Mouse (Mus musculus) forebrain, embryonic 12.5 days (tissue): ENCODE data around the gene Cdca8. TPM values are rescaled to one million over a fixed set of nuclear protein-coding genes. Genes with fewer than 3 reads are reported as not detected.
"Not testable (repeated sequence)": the region's sequence is repeated elsewhere in the genome, so short reads cannot be mapped to it uniquely, and the experiment has no call there.

Experiments used
- ATAC-seq: fragments of 200-750 bp; cut with Nextera tagmentation; 2 replicates; pipeline ENCODE4 v1.8.0; 2017; ENCODE audit warnings: moderate TSS enrichment; ENCODE audit not compliant: low FRiP score
- H3K27ac ChIP-seq: fragments of 300-500 bp; sonication (generic); 2 replicates; pipeline ENCODE4 v1.5.1; 2016; ENCODE audit warnings: mild to moderate bottlenecking
- H3K27me3 ChIP-seq: fragments of 300-500 bp; sonication (generic); 2 replicates; pipeline ENCODE4 v1.6.1; 2016; ENCODE audit warnings: mild to moderate bottlenecking
- H3K36me3 ChIP-seq: fragments of 300-500 bp; sonication (generic); replicated peaks from 2 replicates; pipeline ENCODE4 v1.6.1; 2016; ENCODE audit warnings: mild to moderate bottlenecking
- H3K4me1 ChIP-seq: fragments of 300-500 bp; sonication (generic); 2 replicates; pipeline ENCODE4 v1.6.1; 2016
- H3K4me2 ChIP-seq: fragments of 300-500 bp; sonication (generic); 2 replicates; pipeline ENCODE4 v1.6.1; 2016; ENCODE audit warnings: mild to moderate bottlenecking, moderate library complexity
- H3K4me3 ChIP-seq: fragments of 300-500 bp; sonication (generic); replicated peaks from 2 replicates; pipeline ENCODE4 v1.5.1; 2016; ENCODE audit warnings: mild to moderate bottlenecking
- H3K9ac ChIP-seq: fragments of 300-500 bp; sonication (generic); 2 replicates; pipeline ENCODE4 v1.6.1; 2016; ENCODE audit warnings: mild to moderate bottlenecking
- H3K9me3 ChIP-seq: fragments of 300-500 bp; sonication (generic); 2 replicates; pipeline ENCODE4 v1.6.1; 2016
- WGBS: fragments of 180-500 bp; shearing (Covaris S2); methylation state at CpG from one replicate; pipeline ENCODE4 v1.1.7; 2016; 5-methylcytosine and 5-hydroxymethylcytosine counted together
- polyA plus RNA-seq: library from polyadenylated mRNA; unstranded; fragments of >200 nt; fragmentation: Nextera tagmentation; extraction: Ambion mirVana; gene quantifications from 2 replicates; pipeline ENCODE4 v1.2.1, GENCODE M21; 2016

The Cdca8 gene
- 243 and 257 TPM in 2 replicates for polyA plus RNA-seq

GRCm38 (mm10) chr4:124939211-124939610 lies at the start of gene Cdca8:
Gene Cdca8, minus strand, starts transcription at chr4:124939311.
- H3K4me3 ChIP-seq, H3K27me3 ChIP-seq, H3K27ac ChIP-seq, H3K9ac ChIP-seq, H3K9me3 ChIP-seq, ATAC-seq: not testable (repeated sequence)
- H3K4me1 ChIP-seq, result peaks cover 27% of the 10 kb centered on the region
- peak within 1 kb of the TSS; percentile 92; the same call in 1 of the 2 replicates for H3K4me2 ChIP-seq
- WGBS, result 96% methylated on average over 4 of the region's 4 CpGs
- peaks cover 37% of the 10 kb centered on the region for H3K36me3 ChIP-seq

- Histone ChIP-seq H3K4me1 (peaks cover 60% of the 10 kb centered on the region), H3K4me2 (peak overlapping the region; percentile 60), H3K27me3 (peaks cover 90% of the 10 kb centered on the region), H3K4me3 (peak overlapping the region; percentile 49; the same call in 1 of the 2 replicates), H3K9ac (no peak overlapping the region; the same call in 1 of the 2 replicates), H3K27ac (0 out of 2 replicates have a peak overlapping the region, but pooled peaks have one; percentile 19), H3K9me3 (no peaks in the 10 kb centered on the region), H3K36me3 (no peaks in the 10 kb centered on the region)
- no peak for ATAC-seq
- 23% methylated on average over 9 of the region's 9 CpGs for WGBS
Measured at GRCm38 (mm10) chr4:124988382-124988781, 49.3 kb upstream of the Cdca8 start.

GRCm38 (mm10) chr4:124987711-124988097 lies 48.6 kb upstream of the Cdca8 start:
- Histone ChIP-seq H3K4me2 (peak overlapping the region; percentile 60), H3K9me3 (no peaks in the 10 kb centered on the region), H3K9ac (no peak overlapping the region), H3K4me1 (peaks cover 60% of the 10 kb centered on the region), H3K4me3 (peak overlapping the region; percentile 49), H3K27me3 (peaks cover 95% of the 10 kb centered on the region), H3K27ac (no peak overlapping the region), H3K36me3 (no peaks in the 10 kb centered on the region)
- no peak for ATAC-seq
- WGBS, result 7% methylated on average over 10 of the region's 10 CpGs

GRCm38 (mm10) chr4:124986739-124987710 lies 47.9 kb upstream of the Cdca8 start:
- H3K27me3 ChIP-seq, result peaks cover 97% of the 10 kb centered on the region
- ATAC-seq, result no peak
- H3K36me3 ChIP-seq, result no peaks in the 10 kb centered on the region
- H3K9me3 ChIP-seq, result no peaks in the 10 kb centered on the region
- H3K27ac ChIP-seq, result peak overlapping the region; percentile 50; the same call in 1 of the 2 replicates
- H3K4me2 ChIP-seq, result peak overlapping the region; percentile 60
- peak overlapping the region; percentile 54 for H3K9ac ChIP-seq
- 3% methylated on average over 40 of the region's 51 CpGs for WGBS
- H3K4me3 ChIP-seq, result peak overlapping the region; percentile 49
- peaks cover 60% of the 10 kb centered on the region for H3K4me1 ChIP-seq

GRCm38 (mm10) chr4:124985671-124986602 lies 46.8 kb upstream of the Cdca8 start, which contains the start of gene Rspo1:
Gene Rspo1, plus strand, starts transcription at chr4:124986430.
- 0 out of 2 replicates have a peak, but pooled peaks have one; percentile 17 for ATAC-seq
- 1% methylated on average over 46 of the region's 62 CpGs for WGBS
- Histone ChIP-seq H3K36me3 (no peaks in the 10 kb centered on the region), H3K9me3 (no peaks in the 10 kb centered on the region), H3K27ac (peak within 1 kb of the TSS; percentile 50; the same call in 1 of the 2 replicates), H3K9ac (peak within 1 kb of the TSS; percentile 54), H3K4me2 (peak within 1 kb of the TSS; percentile 60), H3K27me3 (peaks cover 94% of the 10 kb centered on the region), H3K4me1 (peaks cover 56% of the 10 kb centered on the region), H3K4me3 (peak within 1 kb of the TSS; percentile 49)

DNA sequence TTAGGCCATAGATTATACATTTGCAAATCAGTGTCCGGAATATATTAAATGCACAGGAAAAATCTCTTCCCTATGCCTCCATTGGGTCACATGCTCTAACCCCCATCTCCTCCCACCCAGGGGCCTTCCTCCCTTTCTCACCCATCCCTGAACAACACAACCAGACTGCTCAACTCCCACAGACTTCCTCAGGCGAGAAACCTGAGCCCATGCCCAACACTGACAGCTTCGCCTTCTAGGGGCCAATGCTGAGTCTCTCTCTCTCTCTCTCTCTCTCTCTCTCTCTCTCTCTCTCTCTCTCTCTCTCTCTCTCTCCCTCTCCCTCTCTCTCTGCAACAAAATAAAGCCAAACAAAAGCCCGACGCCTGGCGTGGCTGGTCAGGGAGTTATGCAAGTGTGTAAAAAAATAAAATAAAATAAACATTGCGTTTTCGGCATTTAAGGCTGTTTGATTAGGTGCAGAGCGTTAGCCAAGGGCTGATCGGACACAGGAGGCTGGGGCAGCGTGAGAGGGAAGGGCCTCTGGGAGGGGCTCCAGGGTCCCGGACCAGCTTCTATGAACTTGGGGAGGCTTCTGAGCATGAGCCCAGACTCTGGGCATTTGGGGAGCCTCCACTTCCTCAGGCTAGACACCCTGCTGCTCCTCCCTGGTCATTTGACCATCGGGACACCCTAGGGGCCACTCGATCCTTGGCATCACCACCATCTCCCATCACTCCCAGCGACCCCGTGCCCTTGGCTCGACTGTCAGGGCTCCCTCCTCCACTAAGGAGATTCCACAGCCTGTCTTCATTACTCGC lies 46.0 kb upstream of the Cdca8 start:
- 0 out of 2 replicates have a peak overlapping the region, but pooled peaks have one; percentile 25 for H3K27ac ChIP-seq
- H3K4me1 ChIP-seq, result peaks cover 48% of the 10 kb centered on the region
- peak overlapping the region; percentile 60 for H3K4me2 ChIP-seq
- H3K9ac ChIP-seq, result peak overlapping the region; percentile 7; the same call in 1 of the 2 replicates
- WGBS, result 11% methylated on average over 18 of the region's 18 CpGs
- ATAC-seq, result no peak
- peaks cover 86% of the 10 kb centered on the region for H3K27me3 ChIP-seq
- H3K4me3 ChIP-seq, result 0 out of 2 replicates have a peak overlapping the region, but pooled peaks have one; percentile 0
- no peaks in the 10 kb centered on the region for H3K36me3 ChIP-seq
- no peaks in the 10 kb centered on the region for H3K9me3 ChIP-seq

DNA sequence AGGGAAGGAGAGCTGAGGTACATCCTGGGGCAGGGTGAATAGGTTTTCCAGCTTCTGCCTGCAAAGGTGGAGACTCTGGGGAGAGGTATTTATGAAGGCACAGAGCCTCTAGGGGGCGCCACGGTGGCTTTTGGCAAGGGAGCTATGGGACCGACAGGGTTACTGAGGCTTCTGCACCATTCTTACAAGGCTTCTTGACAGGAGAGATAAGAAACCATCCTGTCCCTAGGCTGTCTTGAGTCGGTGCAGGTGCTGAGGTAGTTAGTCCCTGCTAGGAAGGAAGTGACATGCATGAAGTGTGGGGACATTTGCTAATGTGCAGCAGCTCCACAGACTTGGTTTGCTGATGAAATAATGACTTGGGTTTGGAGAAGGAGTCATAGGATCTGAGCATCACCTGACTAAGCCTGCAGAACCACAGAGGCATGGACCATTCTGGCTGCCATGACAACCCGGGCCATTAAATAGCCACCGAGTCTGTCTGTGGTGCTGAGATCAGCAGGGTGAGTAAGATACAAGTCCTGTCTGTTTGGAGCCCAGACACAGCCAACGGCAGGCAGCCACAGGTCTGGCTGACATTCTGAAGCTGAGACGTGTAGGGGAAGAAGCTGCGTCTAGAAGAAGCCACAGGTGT lies 44.9 kb upstream of the Cdca8 start:
- H3K27me3 ChIP-seq, result peaks cover 75% of the 10 kb centered on the region
- H3K4me3 ChIP-seq, result no peak overlapping the region
- no peak overlapping the region for H3K27ac ChIP-seq
- H3K9me3 ChIP-seq, result no peaks in the 10 kb centered on the region
- peaks cover 44% of the 10 kb centered on the region for H3K4me1 ChIP-seq
- no peaks in the 10 kb centered on the region for H3K36me3 ChIP-seq
- no peak overlapping the region for H3K4me2 ChIP-seq
- 22% methylated on average over 9 of the region's 9 CpGs for WGBS
- no peak overlapping the region for H3K9ac ChIP-seq
- no peak for ATAC-seq

DNA sequence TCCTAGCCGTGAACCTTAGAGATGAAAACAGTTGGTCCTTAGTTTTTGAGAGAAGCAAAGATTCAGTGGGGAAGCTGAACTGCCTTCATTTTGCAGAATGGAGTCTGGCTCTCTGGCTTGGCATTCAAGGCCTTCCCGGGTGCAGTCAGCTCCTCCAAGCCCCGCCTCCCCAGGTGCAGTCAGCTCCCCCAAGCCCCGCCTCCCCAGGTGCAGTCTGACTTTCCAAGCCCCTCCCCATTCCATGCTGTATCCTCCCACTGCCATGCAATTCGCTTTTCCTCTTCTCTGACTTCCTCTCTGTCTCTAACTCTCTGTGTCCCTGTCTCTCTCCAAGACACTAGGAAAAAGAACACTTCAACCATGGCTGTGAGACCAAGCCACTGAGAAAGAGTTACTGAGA lies 39.1 kb upstream of the Cdca8 start:
- Histone ChIP-seq H3K4me3 (no peak overlapping the region), H3K4me1 (peaks cover 16% of the 10 kb centered on the region), H3K9ac (no peak overlapping the region), H3K36me3 (no peaks in the 10 kb centered on the region), H3K9me3 (no peaks in the 10 kb centered on the region), H3K27me3 (peaks cover 22% of the 10 kb centered on the region), H3K4me2 (no peak overlapping the region), H3K27ac (peak overlapping the region; percentile 63)
- WGBS, result 34% methylated on average over 5 of the region's 5 CpGs
- ATAC-seq, result no peak

- Histone ChIP-seq H3K36me3 (no peaks in the 10 kb centered on the region), H3K4me2 (no peak overlapping the region), H3K27me3 (0 out of 2 replicates have a peak, but pooled peaks cover 4% of the 10 kb centered on the region), H3K4me1 (peaks cover 22% of the 10 kb centered on the region), H3K4me3 (no peak overlapping the region), H3K9ac (no peak overlapping the region), H3K27ac (no peak overlapping the region), H3K9me3 (no peaks in the 10 kb centered on the region)
- ATAC-seq, result no peak
- WGBS, result 79% methylated on average over 2 of the region's 2 CpGs
Measured at GRCm38 (mm10) chr4:124973296-124973695, 34.2 kb upstream of the Cdca8 start.

GRCm38 (mm10) chr4:124972316-124972715 lies 33.2 kb upstream of the Cdca8 start:
- 0 out of 2 replicates have a peak, but pooled peaks cover 2% of the 10 kb centered on the region for H3K27me3 ChIP-seq
- no peaks in the 10 kb centered on the region for H3K9me3 ChIP-seq
- no peak overlapping the region for H3K4me3 ChIP-seq
- H3K4me1 ChIP-seq, result peaks cover 24% of the 10 kb centered on the region
- H3K36me3 ChIP-seq, result no peaks in the 10 kb centered on the region
- ATAC-seq, result no peak
- H3K4me2 ChIP-seq, result no peak overlapping the region
- 71% methylated on average over 9 of the region's 9 CpGs for WGBS
- no peak overlapping the region for H3K9ac ChIP-seq
- H3K27ac ChIP-seq, result no peak overlapping the region

GRCm38 (mm10) chr4:124971094-124971493 lies 32.0 kb upstream of the Cdca8 start:
- 0 out of 2 replicates have a peak, but pooled peaks cover 2% of the 10 kb centered on the region for H3K27me3 ChIP-seq
- WGBS, result 88% methylated on average over 8 of the region's 8 CpGs
- H3K4me1 ChIP-seq, result peaks cover 24% of the 10 kb centered on the region
- H3K36me3 ChIP-seq, result no peaks in the 10 kb centered on the region
- H3K27ac ChIP-seq, result no peak overlapping the region
- H3K4me3 ChIP-seq, result no peak overlapping the region
- no peaks in the 10 kb centered on the region for H3K9me3 ChIP-seq
- no peak overlapping the region for H3K4me2 ChIP-seq
- ATAC-seq, result no peak
- no peak overlapping the region for H3K9ac ChIP-seq
